Mouse (Mus musculus): Measurements from ENCODE around the gene Xpo5. TPM values are rescaled to one million over a fixed set of nuclear protein-coding genes. Genes with fewer than 3 reads are reported as not detected.

Gene Xpo5
- polyA plus RNA-seq, 1 experiment from 2014 or later, result 57.0 TPM

GRCm38 (mm10) chr17:46160090-46160662 is 42.4 kb upstream of the Xpo5 start:
- peak; percentile 68 for TF ChIP-seq CTCF (IDR thresholded peaks at IDR 0.05; ENCODE audit: low read depth)
- Histone ChIP-seq H3K27me3 (ENCODE audit: insufficient read depth, low read length) (no peaks in the 10 kb centered on the region), H3K9me3 (ENCODE audit: low read depth, low read length) (no peaks in the 10 kb centered on the region), H3K36me3 (ENCODE audit: insufficient read depth) (peaks cover 12% of the 10 kb centered on the region), H3K27ac (ENCODE audit: low read depth) (peak overlapping the region; percentile 92), H3K9ac (peak overlapping the region; percentile 45), H3K4me1 (ENCODE audit: insufficient read depth) (peaks cover 17% of the 10 kb centered on the region; the same call in 1 of the 2 replicates), H3K4me2 (peak overlapping the region; percentile 94), H3K4me3 (ENCODE audit: low read depth, low read length) (peak overlapping the region; percentile 81)
- 0% methylated on average over 16 of the region's 16 CpGs for WGBS
- ATAC-seq (ENCODE audit: insufficient read depth) (peak; percentile 79), DNase-seq (peak; percentile 98)

- H3K36me3 ChIP-seq (ENCODE audit: insufficient read depth), result peaks cover 17% of the 10 kb centered on the region
- H3K9me3 ChIP-seq (ENCODE audit: low read depth, low read length), result no peaks in the 10 kb centered on the region
- under 1% methylated on average over 23 of the region's 23 CpGs for WGBS
- ATAC-seq (ENCODE audit: insufficient read depth) (peak; percentile 95), DNase-seq (peak; percentile 100)
- peak within 1 kb of the TSS; percentile 92 for H3K27ac ChIP-seq (ENCODE audit: low read depth)
- H3K9ac ChIP-seq, result peak within 1 kb of the TSS; percentile 84
- H3K4me1 ChIP-seq (ENCODE audit: insufficient read depth), result peaks cover 17% of the 10 kb centered on the region; the same call in 1 of the 2 replicates
- no peak for TF ChIP-seq CTCF (IDR thresholded peaks at IDR 0.05; ENCODE audit: low read depth)
- H3K27me3 ChIP-seq (ENCODE audit: insufficient read depth, low read length), result no peaks in the 10 kb centered on the region
- H3K4me2 ChIP-seq, result peak within 1 kb of the TSS; percentile 94
- H3K4me3 ChIP-seq (ENCODE audit: low read depth, low read length), result peak within 1 kb of the TSS; percentile 81
Measured at GRCm38 (mm10) chr17:46160686-46161085, 41.9 kb upstream of the Xpo5 start, which contains the start of gene Gtpbp2. Gene Gtpbp2 (plus strand): TSS chr17:46161032.

DNA sequence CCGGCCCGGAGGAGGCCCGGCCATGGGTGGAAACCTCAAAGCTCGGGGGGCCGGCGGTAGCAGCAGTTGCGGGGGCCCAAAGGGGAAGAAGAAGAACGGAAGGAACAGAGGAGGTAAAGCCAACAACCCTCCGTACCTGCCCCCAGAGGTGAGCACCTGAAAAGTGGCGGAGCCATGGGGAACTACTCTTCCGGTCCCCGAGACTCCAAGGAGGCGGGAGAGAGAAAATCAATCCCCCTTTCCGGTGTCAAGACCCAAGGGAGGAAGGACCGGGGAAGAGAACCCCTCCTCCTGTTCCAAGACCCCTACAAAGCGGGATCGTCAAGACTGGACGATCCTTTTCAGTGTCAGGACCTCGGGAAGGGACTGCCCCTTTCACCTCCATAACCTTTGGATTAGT is 41.4 kb upstream of the Xpo5 start:
- Histone ChIP-seq H3K4me2 (peak overlapping the region; percentile 94), H3K9me3 (ENCODE audit: low read depth, low read length) (no peaks in the 10 kb centered on the region), H3K4me1 (ENCODE audit: insufficient read depth) (peaks cover 17% of the 10 kb centered on the region; the same call in 1 of the 2 replicates), H3K9ac (peak overlapping the region; percentile 84), H3K4me3 (ENCODE audit: low read depth, low read length) (peak overlapping the region; percentile 81), H3K27me3 (ENCODE audit: insufficient read depth, low read length) (no peaks in the 10 kb centered on the region), H3K36me3 (ENCODE audit: insufficient read depth) (peaks cover 22% of the 10 kb centered on the region), H3K27ac (ENCODE audit: low read depth) (peak overlapping the region; percentile 78; the same call in 1 of the 2 replicates)
- ATAC-seq (ENCODE audit: insufficient read depth) (peak; percentile 17), DNase-seq (peak; percentile 70)
- TF ChIP-seq CTCF (IDR thresholded peaks at IDR 0.05; ENCODE audit: low read depth), result no peak
- WGBS, result under 1% methylated on average over 19 of the region's 19 CpGs

DNA sequence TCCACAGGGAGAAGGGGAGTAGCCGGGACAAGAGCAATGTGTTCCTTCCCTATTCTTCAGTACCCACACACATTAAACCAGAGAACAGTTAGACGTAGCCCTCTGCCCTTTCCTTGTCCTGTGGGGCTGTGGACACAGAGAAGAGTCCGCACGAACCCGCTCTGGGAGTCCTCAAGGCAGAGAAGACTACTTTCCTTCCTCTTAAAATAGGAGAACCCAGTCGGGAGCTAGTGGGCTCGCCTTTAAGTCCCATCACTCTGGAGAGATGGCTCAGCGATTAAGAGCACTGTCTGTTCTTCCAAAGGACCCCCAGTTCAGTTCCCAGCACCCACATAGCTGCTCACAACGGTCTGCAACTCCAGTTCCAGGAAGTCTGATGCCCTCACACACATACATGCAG is 40.9 kb upstream of the Xpo5 start:
- Histone ChIP-seq H3K27me3 (ENCODE audit: insufficient read depth, low read length) (no peaks in the 10 kb centered on the region), H3K36me3 (ENCODE audit: insufficient read depth) (peaks cover 27% of the 10 kb centered on the region), H3K4me2 (peak overlapping the region; percentile 94), H3K4me3 (ENCODE audit: low read depth, low read length) (peak overlapping the region; percentile 81), H3K9me3 (ENCODE audit: low read depth, low read length) (no peaks in the 10 kb centered on the region), H3K27ac (ENCODE audit: low read depth) (no peak overlapping the region; the same call in 1 of the 2 replicates), H3K9ac (peak overlapping the region; percentile 84), H3K4me1 (ENCODE audit: insufficient read depth) (peaks cover 17% of the 10 kb centered on the region; the same call in 1 of the 2 replicates)
- no peak for DNase-seq
- no peak for TF ChIP-seq CTCF (IDR thresholded peaks at IDR 0.05; ENCODE audit: low read depth)
- WGBS, result 43% methylated on average over 9 of the region's 9 CpGs
- ATAC-seq (ENCODE audit: insufficient read depth), result no peak

GRCm38 (mm10) chr17:46162551-46162950 is 40.0 kb upstream of the Xpo5 start:
- Histone ChIP-seq H3K4me2 (peak overlapping the region; percentile 94), H3K9ac (no peak overlapping the region), H3K4me3 (ENCODE audit: low read depth, low read length) (peak overlapping the region; percentile 81), H3K27me3 (ENCODE audit: insufficient read depth, low read length) (no peaks in the 10 kb centered on the region), H3K27ac (ENCODE audit: low read depth) (no peak overlapping the region; the same call in 1 of the 2 replicates), H3K4me1 (ENCODE audit: insufficient read depth) (peaks cover 17% of the 10 kb centered on the region; the same call in 1 of the 2 replicates), H3K36me3 (ENCODE audit: insufficient read depth) (peaks cover 35% of the 10 kb centered on the region), H3K9me3 (ENCODE audit: low read depth, low read length) (no peaks in the 10 kb centered on the region)
- WGBS, result 81% methylated on average over 7 of the region's 7 CpGs
- no peak for DNase-seq
- ATAC-seq (ENCODE audit: insufficient read depth), result no peak
- TF ChIP-seq CTCF (IDR thresholded peaks at IDR 0.05; ENCODE audit: low read depth), result no peak

GRCm38 (mm10) chr17:46162951-46163421 is 39.6 kb upstream of the Xpo5 start:
- TF ChIP-seq CTCF (IDR thresholded peaks at IDR 0.05; ENCODE audit: low read depth), result no peak
- H3K36me3 ChIP-seq (ENCODE audit: insufficient read depth), result peaks cover 40% of the 10 kb centered on the region

GRCm38 (mm10) chr17:46164301-46164700 is 38.3 kb upstream of the Xpo5 start:
- peaks cover 53% of the 10 kb centered on the region for H3K36me3 ChIP-seq (ENCODE audit: insufficient read depth)
- H3K27ac ChIP-seq (ENCODE audit: low read depth), result no peak overlapping the region
- H3K4me2 ChIP-seq, result no peak overlapping the region
- WGBS, result 90% methylated on average over 8 of the region's 8 CpGs
- H3K9ac ChIP-seq, result no peak overlapping the region
- H3K4me3 ChIP-seq (ENCODE audit: low read depth, low read length), result no peak overlapping the region
- H3K27me3 ChIP-seq (ENCODE audit: insufficient read depth, low read length), result no peaks in the 10 kb centered on the region
- H3K9me3 ChIP-seq (ENCODE audit: low read depth, low read length), result no peaks in the 10 kb centered on the region
- ATAC-seq (ENCODE audit: insufficient read depth) (no peak), DNase-seq (no peak)
- no peak for TF ChIP-seq CTCF (IDR thresholded peaks at IDR 0.05; ENCODE audit: low read depth)
- H3K4me1 ChIP-seq (ENCODE audit: insufficient read depth), result peaks cover 17% of the 10 kb centered on the region; the same call in 1 of the 2 replicates

More at GRCm38 (mm10) chr17:46162951-46163421, 39.6 kb upstream of the Xpo5 start:
- ATAC-seq (ENCODE audit: insufficient read depth), result no peak
- H3K4me1 ChIP-seq (ENCODE audit: insufficient read depth), result peaks cover 17% of the 10 kb centered on the region; the same call in 1 of the 2 replicates
- no peak overlapping the region; the same call in 1 of the 2 replicates for H3K27ac ChIP-seq (ENCODE audit: low read depth)
- peak overlapping the region; percentile 94 for H3K4me2 ChIP-seq
- no peak overlapping the region for H3K9ac ChIP-seq
- peak; percentile 53 for DNase-seq
- H3K27me3 ChIP-seq (ENCODE audit: insufficient read depth, low read length), result no peaks in the 10 kb centered on the region
- 53% methylated on average over 9 of the region's 9 CpGs for WGBS
- H3K4me3 ChIP-seq (ENCODE audit: low read depth, low read length), result peak overlapping the region; percentile 81; the same call in 1 of the 2 replicates
- no peaks in the 10 kb centered on the region for H3K9me3 ChIP-seq (ENCODE audit: low read depth, low read length)
